Mouse (Mus musculus) inflammation-experienced regulatory T-cells, adult 16 weeks (primary cell): ENCODE measurements around the gene Lrrfip2. TPM values are rescaled to one million over a fixed set of nuclear protein-coding genes. Genes with fewer than 3 reads are reported as not detected.

Source experiments
- polyA plus RNA-seq: library from polyadenylated mRNA; unstranded; fragments of 100-300 nt; shearing (Covaris generic); gene quantifications from one replicate; pipeline ENCODE4 v1.2.1, GENCODE M21; 2017

Lrrfip2 gene
- polyA plus RNA-seq: 11.3 TPM

DNA sequence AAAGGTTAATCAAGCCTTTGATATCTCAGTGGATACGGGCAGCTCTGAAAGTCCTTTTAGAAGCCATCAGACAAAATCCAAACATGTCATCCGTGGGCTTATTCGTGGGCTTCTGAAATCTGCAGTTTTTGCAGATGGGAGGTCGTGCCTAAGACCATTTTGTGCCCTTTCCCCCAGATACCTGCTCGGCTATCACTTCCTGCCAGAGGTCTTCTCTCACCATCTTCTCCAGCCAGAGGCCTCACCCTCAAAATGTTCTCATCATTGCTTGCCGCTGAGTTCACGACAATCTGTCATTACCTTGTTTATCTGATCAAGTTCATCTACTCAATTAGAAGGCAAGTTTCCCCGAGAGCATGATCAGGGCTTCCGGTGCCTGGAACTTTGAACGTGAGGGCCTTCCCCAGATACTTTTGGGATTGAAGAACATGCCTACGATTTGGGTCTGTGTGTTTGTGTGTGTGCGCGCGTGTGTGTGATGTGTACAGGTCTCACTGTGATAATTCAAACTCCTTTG lies at the start of gene Lrrfip2:
TSS of gene Lrrfip2 (plus strand) at position 467 of the 517 bp plus-strand sequence.

DNA sequence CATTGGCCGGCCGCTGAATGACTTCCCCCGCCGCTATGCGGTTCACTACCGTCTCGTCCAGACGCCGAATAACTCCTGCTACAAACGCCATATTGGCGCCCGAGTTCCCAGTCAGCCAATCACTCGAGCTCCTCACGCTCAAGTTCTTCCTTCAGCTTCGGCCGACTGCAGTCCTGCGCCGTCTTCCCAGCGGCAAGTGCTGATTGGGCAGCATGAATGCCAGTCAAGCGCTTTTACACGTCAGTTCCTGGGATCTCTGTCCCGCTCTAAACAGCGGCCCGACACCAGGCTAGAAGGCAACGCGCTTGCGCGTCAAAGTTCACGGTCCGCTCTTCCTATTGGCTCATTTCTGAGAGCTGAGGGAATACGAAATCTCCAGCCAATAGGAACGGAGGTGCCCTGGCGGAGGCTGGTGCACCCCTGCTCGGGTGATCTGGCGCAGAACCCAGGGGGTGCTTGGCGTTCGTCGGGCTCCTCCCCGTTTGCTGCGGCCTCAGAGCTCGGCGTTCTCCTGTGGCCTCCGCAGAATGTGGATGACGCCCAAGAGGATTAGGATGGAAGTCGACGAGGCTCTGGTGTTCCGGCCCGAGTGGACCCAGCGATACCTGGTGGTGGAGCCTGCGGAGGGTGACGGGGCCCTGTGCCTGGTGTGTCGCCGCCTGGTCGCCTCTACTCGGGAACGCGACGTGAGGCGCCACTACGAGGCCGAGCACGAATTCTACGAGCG lies 154.2 kb downstream of the Lrrfip2 start, which contains the start of the genes Mlh1 and Epm2aip1:
TSS of gene Mlh1 (minus strand) at position 358 of the 727 bp plus-strand sequence.
TSS of gene Epm2aip1 (plus strand) at position 496 of the 727 bp plus-strand sequence.

Other genes with a start within 250 kb of the Lrrfip2 start
- gene Als2cl, start 237.7 kb upstream of the Lrrfip2 start, polyA plus RNA-seq: 40.7 TPM
- 4.4 TPM for gene Tmie, start 237.5 kb upstream of the Lrrfip2 start, polyA plus RNA-seq
- not detected for gene Fam240a, start 200.7 kb upstream of the Lrrfip2 start, polyA plus RNA-seq
- gene Tdgf1, start 171.4 kb upstream of the Lrrfip2 start, polyA plus RNA-seq: 1.5 TPM
- not detected for gene Lrrc2, start 166.0 kb upstream of the Lrrfip2 start, polyA plus RNA-seq
- not detected for gene Rtp3, start 127.0 kb upstream of the Lrrfip2 start, polyA plus RNA-seq
- gene Ltf, start 98.3 kb upstream of the Lrrfip2 start, polyA plus RNA-seq: 0.21 TPM
- 20.8 TPM for gene Ccrl2, start 60.1 kb upstream of the Lrrfip2 start, polyA plus RNA-seq
- gene Mlh1, start 154.2 kb downstream of the Lrrfip2 start, polyA plus RNA-seq: 52.7 TPM
- 31.1 TPM for gene Epm2aip1, start 154.3 kb downstream of the Lrrfip2 start, polyA plus RNA-seq
- not detected for gene Trank1, start 194.1 kb downstream of the Lrrfip2 start, polyA plus RNA-seq